Mouse (Mus musculus): ENCODE results near the gene Arsb.

DNA sequence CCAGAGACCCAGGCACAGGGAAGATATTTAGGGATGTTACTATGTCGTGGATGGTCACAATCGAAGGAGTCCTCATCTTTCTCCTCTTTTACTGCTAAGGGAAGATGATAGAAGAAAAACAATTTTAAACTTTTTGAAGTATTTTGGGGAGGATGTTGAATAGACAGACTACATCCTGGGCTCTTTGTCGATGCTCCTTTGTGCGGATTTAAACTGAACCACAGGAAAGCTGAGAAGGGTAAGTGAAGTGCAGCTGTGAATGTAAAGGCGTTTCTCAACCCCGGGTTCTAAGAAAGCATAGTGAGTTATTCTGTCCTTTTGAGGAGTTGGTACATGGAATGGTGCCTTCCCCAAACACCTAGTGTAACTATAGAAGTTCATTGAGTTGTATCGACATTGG is 14.8 kb upstream of the Arsb start:
- TF ChIP-seq EP300 (IDR thresholded peaks at IDR 0.05; ENCODE audit: insufficient read depth, low read depth, low read length) = no peak
- TF ChIP-seq CTCF (IDR thresholded peaks at IDR 0.05) = no peak
- no peak for TF ChIP-seq POLR2A (IDR thresholded peaks at IDR 0.05; ENCODE audit: insufficient read depth, low read depth, low read length)

Measured in heart, adult 2 months (tissue).